In the genomic region with DNA sequence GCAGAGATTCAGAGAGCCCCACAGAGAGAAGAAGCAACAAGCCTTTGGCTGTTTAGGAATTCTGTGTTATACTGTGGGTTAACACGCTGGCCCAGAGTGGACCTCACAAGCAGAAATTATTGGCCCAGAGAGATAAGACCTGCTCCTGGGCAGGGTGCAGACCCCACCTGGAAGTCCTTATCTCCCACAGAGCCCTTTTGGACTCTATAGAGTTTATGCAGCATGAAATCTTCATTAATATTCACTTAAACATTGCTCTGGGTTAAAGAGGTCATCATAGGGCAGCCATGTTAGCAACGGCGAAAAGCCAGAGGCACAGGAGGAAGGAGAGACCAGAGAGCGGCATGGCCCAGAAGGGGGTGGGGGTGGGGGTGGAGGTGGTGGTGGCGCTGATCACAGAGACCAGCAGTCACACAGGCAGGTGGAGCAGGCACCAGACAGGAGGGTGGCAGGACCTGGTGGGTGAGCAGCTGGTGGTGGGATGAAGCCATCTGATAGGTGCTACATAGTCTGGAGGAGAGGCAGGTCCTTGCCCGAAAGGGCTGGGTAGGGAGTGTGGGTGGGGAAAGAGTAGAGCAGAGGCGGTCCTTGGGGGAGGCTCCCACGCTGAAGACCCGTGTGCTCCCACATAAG, we compare ENCODE assay signal across 22 mouse cellular contexts. TPM values are rescaled to one million over a fixed set of nuclear protein-coding genes. Genes with fewer than 3 reads are reported as not detected.
DNase-seq lines count a peak whose midpoint lies in the region; ATAC-seq and TF ChIP-seq lines count a peak whose summit lies in the region.
"Had no signal": no experiment of that assay in that cellular context is flagged by ENCODE, and none has a peak within 500 bp of the region (broad histone marks: within the 10 kb centered on the region; RNA-seq: fewer than 3 reads in every experiment).

No protein-coding gene starts in this region.

- H3K27me3 ChIP-seq in heart, embryonic 11.5 days (ENCODE audit: control insufficient read depth, insufficient read depth, low read length) = no peaks in the 10 kb centered on the region
- no peaks in the 10 kb centered on the region for H3K27me3 ChIP-seq in embryonic facial prominence, embryonic 15.5 days
- H3K27me3 ChIP-seq in small intestine, adult 2 months (ENCODE audit: control insufficient read depth, insufficient read depth, low read length) = no peaks in the 10 kb centered on the region
- H3K27me3 ChIP-seq: forebrain, embryonic 15.5 days; midbrain, embryonic 15.5 days had no signal

- no peaks in the 10 kb centered on the region for H3K9me3 ChIP-seq in heart, embryonic 11.5 days (replicated peaks; ENCODE audit: control insufficient read depth, low read length)
- H3K9me3 ChIP-seq in embryonic facial prominence, embryonic 15.5 days (replicated peaks) = no peaks in the 10 kb centered on the region
- H3K9me3 ChIP-seq: forebrain, embryonic 15.5 days; midbrain, embryonic 15.5 days had no signal

- H3K4me2 ChIP-seq in heart, embryonic 11.5 days = no peak overlapping the region
- no peak overlapping the region for H3K4me2 ChIP-seq in embryonic facial prominence, embryonic 15.5 days (replicated peaks)
- H3K4me2 ChIP-seq: forebrain, embryonic 15.5 days; midbrain, embryonic 15.5 days had no signal

- H3K27ac ChIP-seq in heart, embryonic 11.5 days (ENCODE audit: low read depth, low read length) = no peak overlapping the region
- H3K27ac ChIP-seq in embryonic facial prominence, embryonic 15.5 days (replicated peaks) = no peak overlapping the region
- peak overlapping the region; percentile 92 for H3K27ac ChIP-seq in small intestine, adult 2 months (ENCODE audit: insufficient read depth, low read depth, low read length)
- H3K27ac ChIP-seq: forebrain, embryonic 15.5 days; left cerebral cortex, adult 2 months; macrophage; midbrain, embryonic 15.5 days had no signal

- peaks cover 12% of the 10 kb centered on the region for H3K4me1 ChIP-seq in heart, embryonic 11.5 days (ENCODE audit: control insufficient read depth, insufficient read depth, low read length)
- H3K4me1 ChIP-seq in embryonic facial prominence, embryonic 15.5 days = peaks cover 11% of the 10 kb centered on the region
- H3K4me1 ChIP-seq in small intestine, adult 2 months (ENCODE audit: control insufficient read depth, insufficient read depth, insufficient read length, low read length) = peaks cover 32% of the 10 kb centered on the region
- H3K4me1 ChIP-seq: forebrain, embryonic 15.5 days; midbrain, embryonic 15.5 days had no signal

- no peak overlapping the region for H3K9ac ChIP-seq in heart, embryonic 11.5 days (ENCODE audit: low read depth, low read length)
- H3K9ac ChIP-seq in embryonic facial prominence, embryonic 15.5 days = no peak overlapping the region
- H3K9ac ChIP-seq: forebrain, embryonic 15.5 days; midbrain, embryonic 15.5 days had no signal

- 60% methylated on average over 9 of the region's 9 CpGs for whole genome bisulfite sequencing in heart, embryonic 11.5 days (ENCODE audit: insufficient replicate concordance)
- 74% methylated on average over 9 of the region's 9 CpGs for WGBS in embryonic facial prominence, embryonic 15.5 days
- WGBS in small intestine, adult 2 months = 27% methylated on average over 9 of the region's 9 CpGs

- no peak overlapping the region for H3K4me3 ChIP-seq in heart, embryonic 11.5 days (ENCODE audit: low read depth, low read length)
- no peak overlapping the region for H3K4me3 ChIP-seq in embryonic facial prominence, embryonic 15.5 days (replicated peaks)
- H3K4me3 ChIP-seq in small intestine, adult 2 months (ENCODE audit: low read depth, low read length) = peak overlapping the region; percentile 41
- H3K4me3 ChIP-seq: erythroblast, embryonic 14.5 days; forebrain, embryonic 15.5 days; left cerebral cortex, adult 2 months; midbrain, embryonic 15.5 days had no signal

- no peaks in the 10 kb centered on the region for H3K36me3 ChIP-seq in heart, embryonic 11.5 days (ENCODE audit: control insufficient read depth, insufficient read depth, low read length)
- H3K36me3 ChIP-seq in embryonic facial prominence, embryonic 15.5 days = no peaks in the 10 kb centered on the region
- H3K36me3 ChIP-seq in small intestine, adult 2 months (ENCODE audit: control insufficient read depth, insufficient read depth, low read length) = no peaks in the 10 kb centered on the region
- H3K36me3 ChIP-seq: forebrain, embryonic 15.5 days; midbrain, embryonic 15.5 days had no signal

- intact Hi-C loops in left cerebral cortex, postnatal 10 days (cut with DNase I) = no loop called here

- no peak for DNase-seq in heart, adult 8-10 months (ENCODE audit: low spot score)
- DNase-seq in layer of hippocampus, adult 9-11 months = peak; percentile 28
- DNase-seq in layer of hippocampus, postnatal 10 days (ENCODE audit: low spot score in 2 of 2) = no peak
- no peak for DNase-seq in spleen, adult 12 weeks (ENCODE audit: low spot score)
- no peak for DNase-seq in left cerebral cortex, postnatal 10 days (ENCODE audit: extremely low spot score in 1 of 2, low spot score in 2 of 2)
- DNase-seq: adrenal gland, postnatal 25 days; cerebellum, adult 9-11 months; embryo, embryonic 11 days; heart, postnatal 14 days; thymus, adult 2 months had no signal

- no peak; the same call in 1 of the 2 replicates for TF ChIP-seq POLR2A in small intestine, adult 2 months (IDR thresholded peaks at IDR 0.05; ENCODE audit: low read depth, low read length)

- ATAC-seq in heart, embryonic 11.5 days (replicated peaks; ENCODE audit: insufficient number of reproducible peaks, low FRiP score, low TSS enrichment) = 0 out of 2 replicates have a peak, but pooled peaks have one; percentile 31
- 0 out of 2 replicates have a peak, but pooled peaks have one; percentile 55 for ATAC-seq in embryonic facial prominence, embryonic 15.5 days (ENCODE audit: insufficient number of reproducible peaks, low FRiP score, low TSS enrichment, low read depth)
- ATAC-seq: activated CD4-positive, CD25-positive, alpha-beta regulatory T cell, adult 4 months; forebrain, embryonic 15.5 days; inflammation-experienced regulatory T-cells, adult 6 months; midbrain, embryonic 15.5 days had no signal

- no peak for TF ChIP-seq CTCF in small intestine, adult 2 months (IDR thresholded peaks at IDR 0.05; ENCODE audit: extremely low read depth, insufficient read length, insufficient replicate concordance, low read depth, low read length)

RNA-seq across cellular contexts. Expression of gene Muc4, which starts 27.7 kb away (rescaled TPM):
- 0.13 and 0.44 TPM in 2 replicates for polyA plus RNA-seq in heart, embryonic 11.5 days (2014; fragmentation: Nextera tagmentation; extraction: Ambion mirVana)
- under 1 TPM; 0.29 to 0.50 (median 0.35) TPM for total RNA-seq in heart, adult 8-10 months (2022)
- not detected for total RNA-seq in layer of hippocampus, postnatal 10 days (2021)
- polyA plus RNA-seq in embryonic facial prominence, embryonic 15.5 days (2015; fragmentation: Nextera tagmentation; extraction: Ambion mirVana) = 1.2 and 2.3 TPM in 2 replicates
- 18.8 and 39.8 TPM in 2 replicates for polyA plus RNA-seq in small intestine, adult 2 months (2012; rRNA removed)
- not detected for total RNA-seq in left cerebral cortex, postnatal 10 days (2021)
- total RNA-seq: adrenal gland, postnatal 25 days; granulocyte monocyte progenitor cell, adult 5-6 weeks; layer of hippocampus, adult 18-20 months; left cerebral cortex, adult 2 months had no signal
- polyA plus RNA-seq: activated CD4-positive, CD25-positive, alpha-beta regulatory T cell, adult 4 months; erythroblast, embryonic 14.5 days; forebrain, embryonic 15.5 days; macrophage; midbrain, embryonic 15.5 days had no signal
